Mouse (Mus musculus) spleen, adult 2 months (tissue): ENCODE measurements around the gene Plekhm1.

Experiments
- CTCF ChIP-seq: fragments of 200-500 bp; IDR thresholded peaks from 2 replicates; pipeline ENCODE4 v1.5.1; 2011; ENCODE audit warnings: mild to moderate bottlenecking, inconsistent platforms; ENCODE audit not compliant: insufficient read depth, insufficient read length, insufficient replicate concordance; ENCODE audit errors: extremely low read depth
- POLR2A ChIP-seq: fragments of 200-500 bp; IDR thresholded peaks from 2 replicates; pipeline ENCODE4 v1.6.1; 2011; ENCODE audit warnings: low read depth, low read length, inconsistent platforms

DNA sequence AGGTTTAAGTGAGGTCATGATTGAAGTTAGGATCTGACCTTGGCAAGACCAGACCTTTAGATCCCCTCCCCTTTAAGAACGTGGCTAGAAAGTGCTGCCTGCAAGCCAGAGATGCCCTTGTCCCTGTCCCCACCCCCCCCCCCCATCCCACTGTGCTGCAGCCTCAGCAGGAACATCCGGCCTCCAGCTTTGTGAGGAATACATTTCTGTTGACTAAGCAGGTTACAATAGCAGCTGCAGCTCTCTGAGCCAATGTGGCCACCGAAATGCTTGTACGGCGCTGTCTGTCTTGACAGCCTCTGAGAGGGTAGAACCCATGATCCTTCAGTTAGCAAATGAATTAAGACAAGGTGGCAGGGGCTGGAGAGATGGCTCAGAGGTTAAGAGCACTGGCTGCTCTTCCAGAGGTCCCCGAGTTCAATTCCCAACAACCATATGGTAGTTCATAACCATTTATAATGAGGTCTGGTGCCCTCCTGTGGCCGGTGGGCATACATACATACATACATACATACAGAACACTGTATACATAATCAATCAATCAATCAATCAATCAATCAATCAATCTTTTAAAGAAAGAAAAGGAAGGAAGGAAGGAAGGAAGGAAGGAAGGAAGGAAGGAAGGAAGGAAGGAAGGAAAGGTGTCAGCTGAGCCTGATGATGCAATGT lies 81.7 kb downstream of the Plekhm1 start:
- TF ChIP-seq CTCF = no peak
- no peak for TF ChIP-seq POLR2A
